Mouse (Mus musculus) testis, adult 2 months (tissue): ENCODE results near the gene Slc6a21.

Source experiments
- CTCF ChIP-seq: fragments of 200-500 bp; IDR thresholded peaks from 2 replicates; pipeline ENCODE4 v1.5.1; 2012; ENCODE audit warnings: low read depth, mild to moderate bottlenecking, inconsistent platforms, low read length, moderate library complexity; ENCODE audit not compliant: control insufficient read depth, insufficient read depth, insufficient replicate concordance
- POLR2A ChIP-seq: fragments of 200-500 bp; IDR thresholded peaks from 2 replicates; pipeline ENCODE4 v1.6.1; 2012; ENCODE audit warnings: low read depth, mild to moderate bottlenecking, inconsistent platforms, low read length, moderate library complexity; ENCODE audit not compliant: control insufficient read depth

- no peak for TF ChIP-seq CTCF
- no peak for TF ChIP-seq POLR2A
Measured at GRCm38 (mm10) chr7:45332685-45333425, 55.5 kb downstream of the Slc6a21 start.
